Mouse (Mus musculus) heart, adult 10 weeks (tissue): ENCODE measurements around the gene Prpf19. TPM values are rescaled to one million over a fixed set of nuclear protein-coding genes. Genes with fewer than 3 reads are reported as not detected.

Experiments used
- polyA plus RNA-seq: library from polyadenylated mRNA; stranded (reverse); fragments of 350-450 nt; fragmentation: Illumina TruSeq; extraction: RNeasy Lipid Tissue Mini Kit (QIAGEN cat#74804); gene quantifications from one replicate; pipeline ENCODE4 v1.2.3, GENCODE M21; 2014; ENCODE audit warnings: low read depth, low replicate concordance

Gene Prpf19
- 294 TPM for polyA plus RNA-seq

GRCm38 (mm10) chr19:10895016-10895528, at the start of gene Prpf19:
Gene Prpf19 (plus strand): TSS chr19:10895231.

GRCm38 (mm10) chr19:10869886-10870527, 25.0 kb upstream of the Prpf19 start, which contains the start of gene Tmem132a:
Gene Tmem132a (minus strand): TSS chr19:10869940.

GRCm38 (mm10) chr19:10881426-10882154, 13.4 kb upstream of the Prpf19 start, which contains the start of gene Tmem109:
Gene Tmem109 (minus strand): TSS chr19:10882001.

GRCm38 (mm10) chr19:10920532-10920931, 25.5 kb downstream of the Prpf19 start, which contains the start of gene Zp1:
Gene Zp1 (minus strand): TSS chr19:10920632.

GRCm38 (mm10) chr19:10937110-10937563, 42.1 kb downstream of the Prpf19 start, which contains the start of gene Ptgdr2:
Gene Ptgdr2 (plus strand): TSS chr19:10937160.

GRCm38 (mm10) chr19:10949112-10949511, 54.1 kb downstream of the Prpf19 start, which contains the start of gene Ccdc86:
Gene Ccdc86 (minus strand): TSS chr19:10949266.

Other genes with a start within 250 kb of the Prpf19 start
- gene Pga5, start 217.2 kb upstream of the Prpf19 start, polyA plus RNA-seq, result not detected
- gene Vps37c, start 206.5 kb upstream of the Prpf19 start, polyA plus RNA-seq, result 25.9 TPM
- not detected for gene Cd5, start 156.2 kb upstream of the Prpf19 start, polyA plus RNA-seq
- not detected for gene Cd6, start 65.2 kb upstream of the Prpf19 start, polyA plus RNA-seq
- gene Slc15a3, start 55.5 kb upstream of the Prpf19 start, polyA plus RNA-seq, result 3.0 TPM
- gene Tmem132a, start 25.3 kb upstream of the Prpf19 start, polyA plus RNA-seq, result 6.8 TPM
- 126 TPM for gene Tmem109, start 13.2 kb upstream of the Prpf19 start, polyA plus RNA-seq
- gene Zp1, start 25.4 kb downstream of the Prpf19 start, polyA plus RNA-seq, result not detected
- not detected for gene Ptgdr2, start 41.9 kb downstream of the Prpf19 start, polyA plus RNA-seq
- gene Ccdc86, start 54.0 kb downstream of the Prpf19 start, polyA plus RNA-seq, result 6.2 TPM
- gene Ms4a10, start 79.4 kb downstream of the Prpf19 start, polyA plus RNA-seq, result not detected
- not detected for gene Ms4a15, start 98.0 kb downstream of the Prpf19 start, polyA plus RNA-seq
- not detected for gene Ms4a18, start 122.8 kb downstream of the Prpf19 start, polyA plus RNA-seq
- 0.60 TPM for gene Ms4a8a, start 185.9 kb downstream of the Prpf19 start, polyA plus RNA-seq
- not detected for gene 1700017D01Rik, start 235.6 kb downstream of the Prpf19 start, polyA plus RNA-seq